Mouse (Mus musculus): ENCODE data around the gene Arhgap31.
A peak's percentile ranks its signal among the peaks of the same experiment; 100 is the strongest.

Gene Arhgap31

GRCm38 (mm10) chr16:38652653-38653052 is 60.4 kb downstream of the Arhgap31 start:
- no peak for DNase-seq (ENCODE audit: low spot score in 2 of 2)

GRCm38 (mm10) chr16:38651721-38652231 is 61.3 kb downstream of the Arhgap31 start:
- no peak for DNase-seq (ENCODE audit: low spot score in 2 of 2)

- no peak for DNase-seq (ENCODE audit: low spot score in 2 of 2)
These were observed 61.8 kb downstream of the Arhgap31 start for GRCm38 (mm10) chr16:38651306-38651705.

GRCm38 (mm10) chr16:38649431-38649827 is 63.6 kb downstream of the Arhgap31 start:
- no peak for DNase-seq (ENCODE audit: low spot score in 2 of 2)

- no peak for DNase-seq (ENCODE audit: low spot score in 2 of 2)
These were observed 64.2 kb downstream of the Arhgap31 start for GRCm38 (mm10) chr16:38648783-38649430.

- no peak for DNase-seq (ENCODE audit: low spot score in 2 of 2)
These were observed 64.9 kb downstream of the Arhgap31 start for GRCm38 (mm10) chr16:38648155-38648554.

- no peak for DNase-seq (ENCODE audit: low spot score in 2 of 2)
These were observed 68.6 kb downstream of the Arhgap31 start for GRCm38 (mm10) chr16:38644455-38644854.

GRCm38 (mm10) chr16:38637085-38637484 is 76.0 kb downstream of the Arhgap31 start:
- DNase-seq (ENCODE audit: low spot score in 2 of 2), result no peak

GRCm38 (mm10) chr16:38636682-38637081 is 76.4 kb downstream of the Arhgap31 start:
- peak in 1 of 2 experiments; percentile 33 for DNase-seq (ENCODE audit: low spot score in 2 of 2)

- DNase-seq (ENCODE audit: low spot score in 2 of 2), result no peak
These were observed 77.2 kb downstream of the Arhgap31 start for GRCm38 (mm10) chr16:38635833-38636390.

- peak; percentile 42 to 72 for DNase-seq (ENCODE audit: low spot score in 2 of 2)
These were observed 80.9 kb downstream of the Arhgap31 start for GRCm38 (mm10) chr16:38632147-38632546.

- no peak for DNase-seq (ENCODE audit: low spot score in 2 of 2)
These were observed 87.2 kb downstream of the Arhgap31 start for GRCm38 (mm10) chr16:38625811-38626369.

GRCm38 (mm10) chr16:38625411-38625810 is 87.7 kb downstream of the Arhgap31 start:
- no peak for DNase-seq (ENCODE audit: low spot score in 2 of 2)

GRCm38 (mm10) chr16:38624303-38624702 is 88.8 kb downstream of the Arhgap31 start:
- DNase-seq (ENCODE audit: low spot score in 2 of 2), result no peak

- DNase-seq (ENCODE audit: low spot score in 2 of 2), result no peak
These were observed 90.8 kb downstream of the Arhgap31 start for GRCm38 (mm10) chr16:38622283-38622682.

- DNase-seq (ENCODE audit: low spot score in 2 of 2), result no peak
These were observed 92.2 kb downstream of the Arhgap31 start for GRCm38 (mm10) chr16:38620696-38621450.

GRCm38 (mm10) chr16:38619054-38619453 is 94.0 kb downstream of the Arhgap31 start:
- peak; percentile 30 to 78 for DNase-seq (ENCODE audit: low spot score in 2 of 2)

- DNase-seq (ENCODE audit: low spot score in 2 of 2), result no peak
These were observed 95.1 kb downstream of the Arhgap31 start for GRCm38 (mm10) chr16:38617977-38618376.

- no peak for DNase-seq (ENCODE audit: low spot score in 2 of 2)
These were observed 99.4 kb downstream of the Arhgap31 start for GRCm38 (mm10) chr16:38613646-38614045.

- DNase-seq (ENCODE audit: low spot score in 2 of 2), result no peak
These were observed 100.4 kb downstream of the Arhgap31 start for GRCm38 (mm10) chr16:38612646-38613045.

GRCm38 (mm10) chr16:38609092-38609491 is 104.0 kb downstream of the Arhgap31 start:
- no peak for DNase-seq (ENCODE audit: low spot score in 2 of 2)

- DNase-seq (ENCODE audit: low spot score in 2 of 2), result no peak
These were observed 104.4 kb downstream of the Arhgap31 start for GRCm38 (mm10) chr16:38608687-38609086.

All from spleen, postnatal 10 days (tissue).